Mouse (Mus musculus) heart, embryonic 13.5 days (tissue): ENCODE measurements around the gene Zfp541. TPM values are rescaled to one million over a fixed set of nuclear protein-coding genes. Genes with fewer than 3 reads are reported as not detected.
A peak's percentile ranks its signal among the peaks of the same experiment; 100 is the strongest.

Source experiments
- ATAC-seq: fragments of 200-750 bp; cut with Nextera tagmentation; 2 replicates; pipeline ENCODE4 v1.8.0; 2017; ENCODE audit warnings: moderate TSS enrichment; ENCODE audit not compliant: insufficient number of reproducible peaks, low FRiP score, low TSS enrichment; ENCODE audit errors: extremely low read depth
- H3K27ac ChIP-seq: fragments of 300-500 bp; sonication (generic); replicated peaks from 2 replicates; pipeline ENCODE4 v1.5.1; 2015; ENCODE audit warnings: moderate library complexity, mild to moderate bottlenecking, inconsistent platforms
- H3K27me3 ChIP-seq: fragments of 300-500 bp; sonication (generic); replicated peaks from 2 replicates; pipeline ENCODE4 v1.6.1; 2015; ENCODE audit warnings: mild to moderate bottlenecking, inconsistent platforms
- H3K36me3 ChIP-seq: fragments of 300-500 bp; sonication (generic); 2 replicates; pipeline ENCODE4 v1.6.1; 2015; ENCODE audit warnings: mild to moderate bottlenecking, inconsistent platforms
- H3K4me1 ChIP-seq: fragments of 300-500 bp; sonication (generic); 2 replicates; pipeline ENCODE4 v1.6.1; 2015; ENCODE audit warnings: inconsistent platforms
- H3K4me2 ChIP-seq: fragments of 300-500 bp; sonication (generic); 2 replicates; pipeline ENCODE4 v1.6.1; 2015; ENCODE audit warnings: inconsistent platforms, mild to moderate bottlenecking, moderate library complexity
- H3K4me3 ChIP-seq: fragments of 300-500 bp; sonication (generic); 2 replicates; pipeline ENCODE4 v1.5.1; 2015; ENCODE audit warnings: moderate library complexity, mild to moderate bottlenecking, inconsistent platforms
- H3K9ac ChIP-seq: fragments of 300-500 bp; sonication (generic); 2 replicates; pipeline ENCODE4 v1.6.1; 2015; ENCODE audit warnings: inconsistent platforms, mild to moderate bottlenecking, moderate library complexity
- H3K9me3 ChIP-seq: fragments of 300-500 bp; sonication (generic); 2 replicates; pipeline ENCODE4 v1.6.1; 2016; ENCODE audit warnings: inconsistent platforms
- whole genome bisulfite sequencing: fragments of 180-500 bp; shearing (Covaris S2); methylation state at CpG from one replicate; pipeline ENCODE4 v1.1.7; 2015; ENCODE audit warnings: mixed read lengths; 5-methylcytosine and 5-hydroxymethylcytosine counted together
- polyA plus RNA-seq: library from polyadenylated mRNA; unstranded; fragments of >200 nt; fragmentation: Nextera tagmentation; extraction: Ambion mirVana; gene quantifications from 2 replicates; pipeline ENCODE4 v1.2.1, GENCODE M21; 2015

The Zfp541 gene
- polyA plus RNA-seq, 1 experiment from 2014 or later = 0.05 TPM

- H3K9ac ChIP-seq = peak overlapping the region; percentile 88; the same call in 1 of the 2 replicates
These were observed 69.5 kb downstream of the Zfp541 start for GRCm38 (mm10) chr7:16130956-16131634.

DNA sequence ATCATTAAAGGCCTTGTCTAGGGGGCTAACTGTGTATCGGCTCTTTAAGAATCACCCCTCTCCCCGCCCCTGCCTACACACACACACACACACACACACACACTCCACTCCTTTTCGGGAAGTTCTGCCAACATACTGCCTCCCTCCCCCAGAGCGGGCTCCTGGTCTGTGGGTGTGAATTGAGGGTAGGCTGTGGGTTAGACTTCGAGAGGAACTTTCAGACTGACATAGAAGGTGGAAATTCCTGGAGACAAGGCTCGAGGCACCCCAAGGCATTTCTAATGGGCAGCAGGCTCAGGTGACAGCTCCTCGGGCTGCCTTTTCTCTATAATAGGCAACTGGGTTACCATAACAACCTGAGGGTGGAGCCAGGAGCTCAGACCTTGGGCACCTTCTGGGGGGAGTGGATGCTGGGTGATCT is 70.6 kb downstream of the Zfp541 start:
- 0 out of 2 replicates have a peak overlapping the region, but pooled peaks have one; percentile 13 for H3K4me2 ChIP-seq
- 15% methylated on average over 7 of the region's 7 CpGs for WGBS

More at GRCm38 (mm10) chr7:16130956-16131634, 69.5 kb downstream of the Zfp541 start:
- WGBS = 39% methylated on average over 13 of the region's 13 CpGs
- Histone ChIP-seq H3K27ac (no peak overlapping the region), H3K36me3 (peaks cover 19% of the 10 kb centered on the region), H3K9me3 (no peaks in the 10 kb centered on the region), H3K4me1 (peaks cover 40% of the 10 kb centered on the region), H3K4me3 (peak overlapping the region; percentile 65), H3K27me3 (peaks cover 29% of the 10 kb centered on the region), H3K4me2 (peak overlapping the region; percentile 85)
- no peak for ATAC-seq

GRCm38 (mm10) chr7:16132926-16133325 is 71.3 kb downstream of the Zfp541 start:
- Histone ChIP-seq H3K4me1 (peaks cover 40% of the 10 kb centered on the region), H3K9me3 (no peaks in the 10 kb centered on the region), H3K36me3 (peaks cover 1% of the 10 kb centered on the region; the same call in 1 of the 2 replicates), H3K27me3 (peaks cover 29% of the 10 kb centered on the region), H3K4me2 (no peak overlapping the region), H3K4me3 (no peak overlapping the region), H3K27ac (no peak overlapping the region), H3K9ac (no peak overlapping the region)
- 56% methylated on average over 3 of the region's 3 CpGs for WGBS
- no peak for ATAC-seq

More for the DNA sequence above, 70.6 kb downstream of the Zfp541 start:
- Histone ChIP-seq H3K27ac (no peak overlapping the region), H3K27me3 (peaks cover 29% of the 10 kb centered on the region), H3K9ac (0 out of 2 replicates have a peak overlapping the region, but pooled peaks have one; percentile 47), H3K4me1 (peaks cover 40% of the 10 kb centered on the region), H3K4me3 (no peak overlapping the region), H3K9me3 (no peaks in the 10 kb centered on the region), H3K36me3 (peaks cover 9% of the 10 kb centered on the region)
- no peak for ATAC-seq

DNA sequence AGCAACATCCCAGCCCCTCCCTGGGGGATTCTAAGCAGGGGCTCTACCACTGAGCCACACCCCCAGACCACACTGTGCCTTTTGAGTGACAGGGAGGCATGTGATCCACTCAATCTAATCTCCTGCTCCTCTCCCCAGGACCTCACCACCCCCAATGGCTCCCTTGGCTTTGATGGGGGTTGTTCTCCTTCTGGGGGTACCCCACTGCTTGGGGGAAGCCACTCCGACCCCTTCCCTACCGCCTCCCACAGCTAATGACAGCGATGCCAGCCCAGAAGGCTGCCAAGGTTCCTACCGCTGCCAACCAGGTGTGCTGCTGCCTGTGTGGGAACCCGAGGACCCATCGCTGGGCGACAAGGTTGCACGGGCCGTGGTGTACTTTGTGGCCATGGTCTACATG is 72.1 kb downstream of the Zfp541 start:
- no peaks in the 10 kb centered on the region for H3K9me3 ChIP-seq
- peaks cover 29% of the 10 kb centered on the region for H3K27me3 ChIP-seq
- 86% methylated on average over 9 of the region's 9 CpGs for WGBS
- peaks cover 34% of the 10 kb centered on the region for H3K4me1 ChIP-seq
- no peak overlapping the region for H3K27ac ChIP-seq
- H3K4me3 ChIP-seq = no peak overlapping the region
- no peak overlapping the region for H3K4me2 ChIP-seq
- no peak overlapping the region for H3K9ac ChIP-seq
- no peak for ATAC-seq
- H3K36me3 ChIP-seq = no peaks in the 10 kb centered on the region

DNA sequence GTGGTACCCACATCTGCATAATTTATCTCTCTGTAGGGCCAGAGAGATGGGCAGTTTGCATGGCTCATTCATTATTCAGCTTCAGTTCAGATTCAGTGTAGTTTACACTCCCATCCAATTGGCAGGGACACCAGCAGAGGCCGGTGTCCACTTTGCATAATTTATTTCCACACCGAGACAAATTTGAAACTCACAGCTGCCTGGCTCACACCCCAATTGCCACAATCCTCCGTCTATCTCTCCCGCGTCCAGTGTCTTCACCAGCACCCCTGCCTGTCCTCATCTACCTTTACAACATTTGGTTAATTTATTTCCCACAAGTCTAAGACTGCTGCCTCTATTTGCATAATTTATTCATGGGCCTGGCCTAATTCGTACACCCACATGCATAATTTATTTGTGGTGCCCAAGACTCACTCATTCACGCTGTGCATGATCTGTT is 73.4 kb downstream of the Zfp541 start:
- peaks cover 22% of the 10 kb centered on the region for H3K4me1 ChIP-seq
- H3K9me3 ChIP-seq = no peaks in the 10 kb centered on the region
- peaks cover 29% of the 10 kb centered on the region for H3K27me3 ChIP-seq
- H3K9ac ChIP-seq = no peak overlapping the region
- no peak overlapping the region for H3K27ac ChIP-seq
- no peak overlapping the region for H3K4me2 ChIP-seq
- no peak overlapping the region for H3K4me3 ChIP-seq
- ATAC-seq = no peak
- 62% methylated on average over 7 of the region's 7 CpGs for WGBS
- H3K36me3 ChIP-seq = no peaks in the 10 kb centered on the region

Other genes with a start within 250 kb of the Zfp541 start
- gene Obox6, start 222.1 kb upstream of the Zfp541 start, polyA plus RNA-seq = not detected in 2 replicates
- not detected in 2 replicates for gene Crx, start 181.8 kb upstream of the Zfp541 start, polyA plus RNA-seq
- gene Crxos, start 179.2 kb upstream of the Zfp541 start, polyA plus RNA-seq = not detected in 2 replicates
- 667 and 720 TPM in 2 replicates for gene Selenow, start 139.4 kb upstream of the Zfp541 start, polyA plus RNA-seq
- 107 and 116 TPM in 2 replicates for gene Nop53, start 115.7 kb upstream of the Zfp541 start, polyA plus RNA-seq
- gene Ehd2, start 94.2 kb upstream of the Zfp541 start, polyA plus RNA-seq = 37.4 and 40.2 TPM in 2 replicates
- 4.6 and 5.0 TPM in 2 replicates for gene Bicra, start 13.9 kb upstream of the Zfp541 start, polyA plus RNA-seq
- gene Napa, start 36.6 kb downstream of the Zfp541 start, polyA plus RNA-seq = 150 and 157 TPM in 2 replicates
- 31.8 and 35.0 TPM in 2 replicates for gene Kptn, start 58.1 kb downstream of the Zfp541 start, polyA plus RNA-seq
- 0.05 and 0.20 TPM in 2 replicates for gene Slc8a2, start 68.0 kb downstream of the Zfp541 start, polyA plus RNA-seq
- 17.1 and 19.4 TPM in 2 replicates for gene Meis3, start 113.3 kb downstream of the Zfp541 start, polyA plus RNA-seq
- gene Dhx34, start 160.2 kb downstream of the Zfp541 start, polyA plus RNA-seq = 10.5 and 11.0 TPM in 2 replicates
- 0.76 and 0.78 TPM in 2 replicates for gene C5ar2, start 182.3 kb downstream of the Zfp541 start, polyA plus RNA-seq
- gene C5ar1, start 197.7 kb downstream of the Zfp541 start, polyA plus RNA-seq = 1.5 and 2.2 TPM in 2 replicates
- gene Inafm1, start 211.8 kb downstream of the Zfp541 start, polyA plus RNA-seq = 10.7 TPM in 2 replicates
- 14.3 and 16.5 TPM in 2 replicates for gene Ccdc9, start 225.0 kb downstream of the Zfp541 start, polyA plus RNA-seq
- 8.2 and 8.8 TPM in 2 replicates for gene Bbc3, start 246.6 kb downstream of the Zfp541 start, polyA plus RNA-seq